Mouse (Mus musculus) neural tube, embryonic 15.5 days (tissue): ENCODE results near the gene Vps52. TPM values are rescaled to one million over a fixed set of nuclear protein-coding genes. Genes with fewer than 3 reads are reported as not detected.

ENCODE experiments used
- ATAC-seq: fragments of 200-750 bp; cut with Nextera tagmentation; 2 replicates; pipeline ENCODE4 v1.8.0; 2017; ENCODE audit warnings: mild to moderate bottlenecking, moderate TSS enrichment, moderate library complexity; ENCODE audit not compliant: low FRiP score
- H3K27ac ChIP-seq: fragments of 300-500 bp; sonication (generic); replicated peaks from 2 replicates; pipeline ENCODE4 v1.5.1; 2015; ENCODE audit warnings: mild to moderate bottlenecking, inconsistent platforms
- H3K27me3 ChIP-seq: fragments of 300-500 bp; sonication (generic); replicated peaks from 2 replicates; pipeline ENCODE4 v1.6.1; 2015; ENCODE audit warnings: inconsistent platforms
- H3K36me3 ChIP-seq: fragments of 300-500 bp; sonication (generic); 2 replicates; pipeline ENCODE4 v1.6.1; 2015; ENCODE audit warnings: inconsistent platforms
- H3K4me1 ChIP-seq: fragments of 300-500 bp; sonication (generic); 2 replicates; pipeline ENCODE4 v1.6.1; 2015; ENCODE audit warnings: inconsistent platforms
- H3K4me2 ChIP-seq: fragments of 300-500 bp; sonication (generic); 2 replicates; pipeline ENCODE4 v1.6.1; 2015; ENCODE audit warnings: inconsistent platforms, mild to moderate bottlenecking, moderate library complexity
- H3K4me3 ChIP-seq: fragments of 300-500 bp; sonication (generic); replicated peaks from 2 replicates; pipeline ENCODE4 v1.5.1; 2015; ENCODE audit warnings: mild to moderate bottlenecking, inconsistent platforms
- H3K9ac ChIP-seq: fragments of 300-500 bp; sonication (generic); replicated peaks from 2 replicates; pipeline ENCODE4 v1.6.1; 2015; ENCODE audit warnings: mild to moderate bottlenecking, inconsistent platforms
- H3K9me3 ChIP-seq: fragments of 300-500 bp; sonication (generic); replicated peaks from 2 replicates; pipeline ENCODE4 v1.6.1; 2016; ENCODE audit warnings: inconsistent platforms
- WGBS: fragments of 180-500 bp; shearing (Covaris S2); methylation state at CpG from one replicate; pipeline ENCODE4 v1.1.7; 2015; ENCODE audit warnings: mixed read lengths; 5-methylcytosine and 5-hydroxymethylcytosine counted together
- polyA plus RNA-seq: library from polyadenylated mRNA; unstranded; fragments of >200 nt; fragmentation: Nextera tagmentation; extraction: Ambion mirVana; gene quantifications from 2 replicates; pipeline ENCODE4 v1.2.1, GENCODE M21; 2015

Gene Vps52
- polyA plus RNA-seq, 1 experiment from 2014 or later: 75.7 TPM

DNA sequence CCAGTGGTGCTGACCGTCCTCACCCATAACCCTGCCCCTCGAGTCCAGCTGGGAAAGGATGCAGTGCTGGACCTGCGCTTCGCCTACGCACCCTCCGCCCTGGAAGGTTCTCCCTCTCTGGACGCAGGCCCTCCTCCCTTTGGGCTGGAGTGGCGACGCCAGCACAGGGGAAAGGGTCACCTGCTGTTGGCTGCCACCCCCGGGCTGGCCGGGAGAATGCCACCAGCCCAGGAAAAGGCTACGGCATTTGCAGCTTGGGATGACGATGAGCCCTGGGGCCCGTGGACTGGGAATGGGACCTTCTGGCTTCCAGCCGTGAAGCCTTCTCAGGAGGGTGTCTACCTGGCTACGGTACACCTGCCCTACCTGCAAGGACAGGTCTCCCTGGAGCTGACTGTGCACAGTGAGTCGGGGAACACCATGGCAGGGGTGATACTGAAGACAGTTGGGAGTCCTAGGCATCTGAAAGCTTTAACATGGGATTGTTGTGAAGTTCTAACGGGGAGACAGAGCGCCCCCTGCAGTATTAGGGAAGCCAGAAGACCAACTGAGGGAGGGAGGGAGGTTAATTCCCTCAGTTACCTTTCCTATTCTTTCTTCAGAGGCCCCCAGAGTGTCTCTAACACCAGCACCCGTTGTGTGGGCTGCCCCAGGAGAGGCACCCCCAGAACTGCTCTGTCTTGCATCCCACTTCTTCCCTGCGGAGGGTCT lies 30.1 kb upstream of the Vps52 start:
- H3K4me2 ChIP-seq: no peak overlapping the region
- no peak overlapping the region for H3K4me3 ChIP-seq
- peaks cover 22% of the 10 kb centered on the region for H3K4me1 ChIP-seq
- no peak overlapping the region for H3K9ac ChIP-seq
- no peak overlapping the region for H3K27ac ChIP-seq
- ATAC-seq: no peak
- no peaks in the 10 kb centered on the region for H3K27me3 ChIP-seq
- H3K9me3 ChIP-seq: no peaks in the 10 kb centered on the region
- H3K36me3 ChIP-seq: peaks cover 9% of the 10 kb centered on the region; the same call in 1 of the 2 replicates
- 85% methylated on average over 21 of the region's 21 CpGs for WGBS

DNA sequence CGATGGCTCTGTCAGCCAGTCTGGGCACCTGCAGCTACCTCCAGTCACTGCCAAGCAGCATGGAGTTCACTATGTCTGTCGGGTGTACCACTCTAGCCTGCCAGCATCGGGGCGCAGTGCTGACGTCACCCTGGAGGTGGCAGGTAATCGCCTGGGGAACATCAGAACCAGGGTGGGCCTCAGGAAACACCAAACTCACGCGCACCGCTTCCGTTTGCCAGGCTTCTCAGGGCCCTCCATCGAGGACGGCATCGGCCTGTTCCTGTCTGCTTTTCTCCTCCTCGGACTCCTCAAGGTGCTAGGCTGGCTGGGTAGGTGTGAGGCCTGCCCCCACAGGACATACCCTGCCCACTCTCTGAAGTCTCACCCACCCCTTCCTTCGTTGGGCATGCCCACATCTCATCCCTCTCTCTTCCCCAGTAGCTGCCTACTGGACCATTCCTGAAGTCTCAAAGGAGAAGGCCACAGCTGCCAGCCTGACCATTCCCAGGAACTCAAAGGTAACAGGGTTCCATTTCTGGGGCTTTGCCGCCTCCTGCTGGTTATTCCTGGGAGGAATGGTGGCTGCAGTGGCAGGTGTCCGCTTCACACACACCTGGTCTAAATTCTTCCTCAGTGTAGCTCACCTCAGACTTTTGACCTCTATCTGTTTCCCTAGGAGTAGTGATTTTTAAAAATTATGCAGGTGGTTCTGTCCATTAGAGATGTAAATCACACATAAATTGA lies 29.2 kb upstream of the Vps52 start:
- Histone ChIP-seq H3K36me3 (peaks cover 9% of the 10 kb centered on the region; the same call in 1 of the 2 replicates), H3K27me3 (no peaks in the 10 kb centered on the region), H3K9ac (no peak overlapping the region), H3K27ac (no peak overlapping the region), H3K4me3 (no peak overlapping the region), H3K4me1 (peaks cover 24% of the 10 kb centered on the region), H3K9me3 (no peaks in the 10 kb centered on the region), H3K4me2 (no peak overlapping the region)
- 80% methylated on average over 17 of the region's 17 CpGs for WGBS
- no peak for ATAC-seq

DNA sequence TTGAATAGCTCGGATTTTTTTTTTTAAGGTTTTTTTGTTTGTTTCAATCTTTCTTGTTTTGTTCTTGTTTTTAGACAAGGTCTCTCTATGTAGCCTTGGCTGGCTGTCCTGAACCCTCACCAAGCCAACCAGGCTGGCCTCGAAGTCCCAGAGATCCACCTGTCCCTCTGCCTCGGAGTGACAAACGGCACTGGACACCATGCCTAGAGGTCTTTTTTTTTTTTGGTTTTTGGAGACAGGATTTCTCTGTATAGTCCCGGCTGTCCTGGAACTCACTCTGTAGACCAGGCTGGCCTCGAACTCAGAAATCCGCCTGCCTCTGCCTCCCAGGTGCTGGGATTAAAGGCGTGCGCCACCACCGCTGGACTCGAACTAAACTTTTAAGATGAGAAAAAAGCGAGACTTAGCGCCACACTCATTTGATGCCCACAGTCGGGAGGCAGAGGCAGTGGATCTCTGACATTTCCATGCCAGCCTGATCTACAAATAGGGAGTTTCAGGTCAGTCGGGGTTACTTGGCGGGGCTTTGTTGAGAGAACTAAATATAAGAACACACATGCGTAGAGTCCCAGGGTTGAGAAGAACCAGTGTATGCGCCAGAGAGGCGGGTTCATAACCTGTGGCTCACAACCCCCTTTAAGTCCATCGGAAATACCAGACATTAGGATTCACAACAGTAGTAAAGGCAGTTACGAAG lies 27.2 kb upstream of the Vps52 start:
- Histone ChIP-seq H3K4me2 (peak overlapping the region; percentile 98), H3K9ac (peak overlapping the region; percentile 90; the same call in 1 of the 2 replicates), H3K27me3 (no peaks in the 10 kb centered on the region), H3K27ac (no peak overlapping the region; the same call in 1 of the 2 replicates), H3K4me1 (peaks cover 27% of the 10 kb centered on the region), H3K4me3 (peak overlapping the region; percentile 80), H3K36me3 (peaks cover 14% of the 10 kb centered on the region; the same call in 1 of the 2 replicates), H3K9me3 (no peaks in the 10 kb centered on the region)
- ATAC-seq: no peak
- WGBS: 61% methylated on average over 21 of the region's 21 CpGs

DNA sequence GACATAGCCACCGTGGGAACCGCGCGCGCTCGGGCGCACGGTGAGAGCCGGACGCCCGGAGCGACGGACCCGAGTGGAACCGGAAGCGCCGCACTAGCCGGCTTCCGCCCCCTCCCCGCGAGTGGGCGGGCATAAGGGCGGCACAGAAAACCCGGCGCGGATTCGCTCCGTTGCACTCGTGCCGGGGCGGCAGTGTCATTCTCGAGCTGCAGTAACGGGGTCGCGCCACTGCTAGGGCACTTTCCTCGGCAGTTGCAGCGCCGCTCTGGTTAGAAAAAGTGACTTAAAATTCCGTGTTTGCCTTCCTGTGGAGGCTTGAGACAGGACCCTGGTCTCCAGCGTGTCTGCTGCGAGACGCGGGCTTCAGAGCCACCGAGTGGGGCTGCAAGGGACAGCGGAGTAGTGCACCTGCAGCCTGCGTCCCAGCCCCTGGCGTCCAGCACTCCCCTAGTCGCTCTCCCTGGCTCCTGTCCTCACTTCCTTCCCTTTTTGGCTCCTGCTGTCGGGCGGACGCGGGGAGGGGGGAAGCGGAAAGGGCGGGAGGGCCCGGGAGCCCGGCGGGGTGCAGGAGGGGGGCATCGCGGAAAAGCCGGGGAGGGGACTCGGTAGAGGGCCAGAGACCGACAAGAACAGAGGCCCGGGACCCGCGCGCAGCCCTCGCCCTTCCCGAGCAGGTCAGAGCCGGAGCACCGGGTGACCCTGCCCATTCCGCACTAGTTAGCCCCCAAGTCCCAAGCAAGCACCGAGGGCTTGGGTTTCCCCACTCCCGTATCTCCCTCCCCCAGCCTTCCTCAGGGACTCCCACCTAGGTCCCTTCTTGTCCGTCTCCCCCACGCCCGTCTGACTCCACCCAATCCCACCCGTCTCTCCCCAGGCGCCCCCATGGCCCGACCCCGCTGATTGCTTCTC lies 26.0 kb upstream of the Vps52 start, which contains the start of gene Rgl2:
Gene Rgl2 (plus strand): TSS at position 173 of the 909 bp plus-strand sequence.
- peak; percentile 85 for ATAC-seq
- Histone ChIP-seq H3K4me2 (peak within 1 kb of the TSS; percentile 98), H3K4me1 (peaks cover 27% of the 10 kb centered on the region), H3K4me3 (peak within 1 kb of the TSS; percentile 80), H3K9ac (peak within 1 kb of the TSS; percentile 90), H3K27me3 (no peaks in the 10 kb centered on the region), H3K27ac (peak within 1 kb of the TSS; percentile 97), H3K36me3 (peaks cover 22% of the 10 kb centered on the region; the same call in 1 of the 2 replicates), H3K9me3 (no peaks in the 10 kb centered on the region)
- under 1% methylated on average over 71 of the region's 80 CpGs for WGBS

DNA sequence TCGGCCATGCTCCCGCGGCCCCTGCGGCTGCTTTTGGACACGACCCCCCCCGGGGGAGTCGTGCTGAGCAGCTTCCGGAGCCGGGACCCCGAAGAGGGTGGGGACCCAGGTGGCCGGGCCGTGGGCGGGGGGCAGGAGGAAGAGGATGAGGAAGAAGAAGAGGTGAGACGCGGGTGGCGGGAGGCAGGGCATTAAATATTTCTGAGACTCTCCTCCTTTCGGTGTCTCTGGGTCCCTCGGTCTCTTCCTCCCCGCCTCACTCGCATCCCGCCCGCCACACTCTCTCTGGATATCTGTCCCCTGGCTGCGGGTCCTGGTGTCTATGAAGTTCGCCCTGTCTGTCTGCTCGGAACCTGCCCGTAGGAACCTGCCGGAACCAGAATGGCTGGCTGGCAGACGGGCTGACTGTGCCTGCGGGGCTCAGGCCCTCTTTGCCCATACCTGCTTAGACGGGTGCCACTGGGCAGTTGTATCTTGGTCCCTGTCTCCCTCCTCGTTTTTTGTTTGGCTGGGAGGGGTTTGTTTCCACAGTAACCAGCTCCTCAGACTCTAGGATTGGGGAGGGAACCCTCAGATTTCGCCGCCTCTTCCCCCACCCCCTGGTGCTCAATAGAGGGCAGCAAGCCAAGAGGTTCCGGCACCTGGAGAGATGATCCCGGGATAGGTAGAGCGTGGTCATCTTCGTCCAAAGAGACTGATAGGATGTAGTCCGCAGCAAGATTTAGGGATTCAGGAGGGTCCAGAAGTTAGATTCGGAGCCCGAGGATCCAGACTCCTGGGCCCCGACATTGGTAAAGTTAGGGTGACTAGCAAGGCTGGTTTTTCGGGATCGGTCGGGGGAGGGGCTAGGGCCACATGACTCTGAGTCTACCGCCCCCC lies 25.1 kb upstream of the Vps52 start:
- Histone ChIP-seq H3K27me3 (no peaks in the 10 kb centered on the region), H3K36me3 (peaks cover 29% of the 10 kb centered on the region), H3K4me3 (peak overlapping the region; percentile 80), H3K9me3 (no peaks in the 10 kb centered on the region), H3K9ac (peak overlapping the region; percentile 90), H3K27ac (peak overlapping the region; percentile 97), H3K4me1 (peaks cover 27% of the 10 kb centered on the region), H3K4me2 (peak overlapping the region; percentile 98)
- ATAC-seq: peak; percentile 15; the same call in 1 of the 2 replicates
- WGBS: under 1% methylated on average over 45 of the region's 45 CpGs

DNA sequence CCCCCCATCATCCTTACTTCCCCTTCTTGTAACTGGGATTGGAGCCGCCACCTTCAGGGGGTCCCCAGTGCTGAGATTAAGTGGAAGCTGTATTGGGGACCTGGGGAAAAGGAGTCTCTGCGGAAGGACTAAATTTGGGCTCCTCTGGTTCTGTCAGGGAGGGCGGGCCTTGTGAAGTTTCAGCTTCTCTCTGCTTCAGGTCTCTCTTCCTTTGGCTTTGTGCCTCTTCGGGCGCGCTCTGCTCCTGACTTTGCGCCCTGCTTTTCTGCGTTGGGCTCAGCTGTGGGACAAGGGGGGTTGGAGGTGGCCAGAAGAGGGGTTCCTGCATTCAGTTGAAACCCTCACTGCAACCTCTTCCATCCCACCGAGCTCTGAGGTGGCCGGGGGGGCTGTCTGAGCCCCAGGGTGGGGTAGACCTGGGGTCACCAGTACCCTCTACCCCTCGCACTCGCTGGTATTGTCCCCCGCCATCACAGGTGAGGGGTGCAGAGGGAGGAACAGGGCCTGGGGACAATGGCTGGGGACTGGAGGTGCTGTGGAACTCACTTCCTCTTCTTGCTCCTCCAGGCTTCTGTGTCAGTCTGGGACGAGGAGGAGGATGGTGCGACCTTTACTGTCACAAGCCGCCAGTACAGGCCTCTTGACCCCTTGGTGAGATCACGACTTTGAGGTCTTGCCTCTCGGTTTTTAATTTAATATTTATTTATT lies 24.3 kb upstream of the Vps52 start:
- Histone ChIP-seq H3K9me3 (no peaks in the 10 kb centered on the region), H3K4me2 (peak overlapping the region; percentile 98), H3K36me3 (peaks cover 29% of the 10 kb centered on the region), H3K27ac (peak overlapping the region; percentile 97; the same call in 1 of the 2 replicates), H3K4me1 (peaks cover 27% of the 10 kb centered on the region), H3K4me3 (peak overlapping the region; percentile 80), H3K9ac (peak overlapping the region; percentile 90), H3K27me3 (no peaks in the 10 kb centered on the region)
- ATAC-seq: no peak
- 43% methylated on average over 17 of the region's 18 CpGs for WGBS

DNA sequence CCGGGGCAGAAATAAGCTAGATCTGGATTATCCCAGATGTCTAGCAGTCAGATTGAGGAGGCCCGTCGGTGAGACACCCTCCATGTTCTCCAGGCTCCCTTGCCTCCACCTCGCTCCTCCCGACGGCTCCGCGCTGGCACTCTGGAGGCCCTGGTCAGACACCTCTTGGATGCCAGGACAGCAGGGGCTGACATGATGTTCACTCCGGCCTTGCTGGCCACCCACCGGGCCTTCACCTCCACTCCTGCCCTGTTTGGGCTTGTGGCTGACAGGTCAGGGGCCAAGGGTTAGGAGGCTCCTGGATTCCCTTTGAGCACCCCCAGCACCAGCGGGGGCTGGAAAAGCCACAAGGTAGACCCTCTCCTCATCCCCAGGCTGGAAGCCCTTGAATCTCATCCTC lies 23.7 kb upstream of the Vps52 start:
- Histone ChIP-seq H3K4me1 (peaks cover 27% of the 10 kb centered on the region), H3K27ac (no peak overlapping the region), H3K27me3 (no peaks in the 10 kb centered on the region), H3K36me3 (peaks cover 33% of the 10 kb centered on the region), H3K9ac (no peak overlapping the region), H3K9me3 (no peaks in the 10 kb centered on the region), H3K4me2 (0 out of 2 replicates have a peak overlapping the region, but pooled peaks have one; percentile 98), H3K4me3 (no peak overlapping the region)
- 93% methylated on average over 11 of the region's 11 CpGs for WGBS
- ATAC-seq: no peak

DNA sequence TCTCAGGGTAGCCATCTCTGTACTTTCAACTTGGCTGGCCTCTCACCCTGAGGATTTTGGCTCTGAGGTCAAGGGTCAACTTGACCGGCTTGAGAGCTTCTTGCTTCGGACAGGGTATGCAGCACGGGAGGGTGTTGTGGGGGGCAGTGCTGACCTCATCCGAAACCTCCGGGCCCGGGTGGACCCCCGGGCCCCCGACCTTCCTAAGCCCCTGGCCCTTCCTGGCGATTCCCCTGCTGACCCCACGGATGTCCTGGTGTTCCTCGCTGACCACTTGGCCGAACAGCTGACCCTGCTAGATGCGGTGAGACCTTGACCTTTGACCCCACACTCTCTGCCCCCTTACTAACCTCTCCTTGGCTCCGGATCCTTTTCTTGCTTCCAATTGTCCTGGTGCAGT lies 23.2 kb upstream of the Vps52 start:
- Histone ChIP-seq H3K27me3 (no peaks in the 10 kb centered on the region), H3K36me3 (peaks cover 38% of the 10 kb centered on the region), H3K4me2 (no peak overlapping the region), H3K27ac (no peak overlapping the region), H3K4me3 (no peak overlapping the region), H3K4me1 (peaks cover 27% of the 10 kb centered on the region), H3K9ac (no peak overlapping the region), H3K9me3 (no peaks in the 10 kb centered on the region)
- ATAC-seq: no peak
- WGBS: 92% methylated on average over 14 of the region's 14 CpGs

DNA sequence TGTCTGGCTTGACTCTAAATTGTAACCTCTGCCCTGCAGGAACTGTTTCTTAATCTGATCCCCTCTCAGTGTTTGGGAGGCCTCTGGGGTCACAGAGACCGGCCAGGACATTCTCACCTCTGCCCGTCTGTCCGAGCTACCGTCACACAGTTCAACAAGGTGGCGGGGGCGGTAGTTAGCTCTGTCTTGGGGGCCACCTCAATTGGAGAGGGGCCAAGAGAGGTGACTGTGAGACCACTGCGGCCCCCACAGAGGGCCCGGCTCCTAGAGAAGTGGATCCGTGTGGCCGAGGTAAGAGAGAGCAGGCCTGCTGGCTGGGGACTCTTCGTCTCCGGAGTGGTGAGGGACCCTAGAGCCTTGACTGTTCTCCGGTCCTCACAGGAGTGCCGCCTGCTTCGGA lies 22.6 kb upstream of the Vps52 start:
- no peak overlapping the region for H3K9ac ChIP-seq
- H3K36me3 ChIP-seq: peaks cover 41% of the 10 kb centered on the region
- H3K27ac ChIP-seq: no peak overlapping the region
- H3K27me3 ChIP-seq: no peaks in the 10 kb centered on the region
- H3K9me3 ChIP-seq: no peaks in the 10 kb centered on the region
- H3K4me3 ChIP-seq: no peak overlapping the region
- peaks cover 22% of the 10 kb centered on the region for H3K4me1 ChIP-seq
- no peak overlapping the region for H3K4me2 ChIP-seq
- ATAC-seq: no peak
- WGBS: 96% methylated on average over 15 of the region's 15 CpGs
